Mouse (Mus musculus) embryonic facial prominence, embryonic 14.5 days (tissue): Measurements from ENCODE around the gene Ppp1r9a. TPM values are rescaled to one million over a fixed set of nuclear protein-coding genes. Genes with fewer than 3 reads are reported as not detected.

Source experiments
- ATAC-seq: fragments of 200-750 bp; cut with Nextera tagmentation; 2 replicates; pipeline ENCODE4 v1.8.0; 2017; ENCODE audit warnings: low read depth, moderate number of reproducible peaks, moderate TSS enrichment
- DNase-seq: peaks from one replicate; pipeline ENCODE4 v3.0.0-alpha.2; 2015; ENCODE audit warnings: low spot score
- H3K27ac ChIP-seq: fragments of 300-500 bp; sonication (generic); replicated peaks from 2 replicates; pipeline ENCODE4 v1.5.1; 2014; ENCODE audit warnings: low read depth, mild to moderate bottlenecking, low read length, moderate library complexity
- H3K27me3 ChIP-seq: fragments of 300-500 bp; sonication (generic); replicated peaks from 2 replicates; pipeline ENCODE4 v1.6.1; 2014; ENCODE audit warnings: low read length; ENCODE audit not compliant: control insufficient read depth, insufficient read depth
- H3K36me3 ChIP-seq: fragments of 300-500 bp; sonication (generic); 2 replicates; pipeline ENCODE4 v1.6.1; 2014; ENCODE audit warnings: low read length, mixed read lengths; ENCODE audit not compliant: control insufficient read depth, insufficient read depth
- H3K4me1 ChIP-seq: fragments of 300-500 bp; sonication (generic); 2 replicates; pipeline ENCODE4 v1.6.1; 2014; ENCODE audit warnings: antibody characterized with exemption, low read length; ENCODE audit not compliant: control insufficient read depth, insufficient read depth
- H3K4me2 ChIP-seq: fragments of 300-500 bp; sonication (generic); 2 replicates; pipeline ENCODE4 v1.6.1; 2014; ENCODE audit warnings: low read depth, mild to moderate bottlenecking, low read length, moderate library complexity, mixed read lengths
- H3K4me3 ChIP-seq: fragments of 300-500 bp; sonication (generic); 2 replicates; pipeline ENCODE4 v1.5.1; 2014; ENCODE audit warnings: low read depth, mild to moderate bottlenecking, low read length
- H3K9ac ChIP-seq: fragments of 300-500 bp; sonication (generic); 2 replicates; pipeline ENCODE4 v1.6.1; 2014; ENCODE audit warnings: low read depth, mild to moderate bottlenecking, low read length, moderate library complexity, mixed read lengths
- H3K9me3 ChIP-seq: fragments of 300-500 bp; sonication (generic); 2 replicates; pipeline ENCODE4 v1.6.1; 2016; ENCODE audit warnings: low read length; ENCODE audit not compliant: control insufficient read depth
- WGBS: fragments of 180-500 bp; shearing (Covaris S2); extraction: QIAGEN DNeasy Blood & Tissue Kit; methylation state at CpG from one replicate; pipeline ENCODE4 v1.1.7; 2014; 5-methylcytosine and 5-hydroxymethylcytosine counted together
- polyA plus RNA-seq: library from polyadenylated mRNA; unstranded; fragments of >200 nt; fragmentation: Nextera tagmentation; extraction: Ambion mirVana; gene quantifications from 2 replicates; pipeline ENCODE4 v1.2.1, GENCODE M21; 2014

Ppp1r9a gene
- polyA plus RNA-seq, 1 experiment from 2014 or later: 17.1 TPM

DNA sequence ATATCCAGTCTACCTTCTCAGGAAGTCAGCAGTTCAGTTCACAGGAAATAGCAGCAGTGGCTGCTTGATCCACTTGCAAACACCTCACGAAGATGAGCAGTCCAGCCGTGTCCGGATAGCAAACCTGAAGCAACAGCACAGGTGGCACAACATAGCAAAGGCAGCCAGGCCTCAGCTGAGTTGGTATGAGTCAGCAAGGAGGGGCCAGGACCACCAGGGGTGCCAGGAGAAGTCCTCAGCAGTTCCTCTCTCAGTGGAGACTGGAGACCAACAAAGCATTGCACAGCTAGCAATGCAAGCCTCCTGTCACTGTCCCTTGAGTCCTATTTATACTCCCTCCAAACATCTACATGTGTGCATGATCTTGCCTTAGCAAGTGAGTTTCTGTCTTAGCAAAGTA, 83.0 kb downstream of the Ppp1r9a start:
- H3K27me3 ChIP-seq: no peaks in the 10 kb centered on the region
- H3K9ac ChIP-seq: no peak overlapping the region
- H3K4me3 ChIP-seq: no peak overlapping the region
- H3K9me3 ChIP-seq: no peaks in the 10 kb centered on the region
- no peak for DNase-seq
- H3K4me1 ChIP-seq: no peaks in the 10 kb centered on the region
- 88% methylated on average over 3 of the region's 3 CpGs for WGBS
- no peak for ATAC-seq
- no peak overlapping the region for H3K4me2 ChIP-seq
- H3K36me3 ChIP-seq: no peaks in the 10 kb centered on the region
- H3K27ac ChIP-seq: no peak overlapping the region

DNA sequence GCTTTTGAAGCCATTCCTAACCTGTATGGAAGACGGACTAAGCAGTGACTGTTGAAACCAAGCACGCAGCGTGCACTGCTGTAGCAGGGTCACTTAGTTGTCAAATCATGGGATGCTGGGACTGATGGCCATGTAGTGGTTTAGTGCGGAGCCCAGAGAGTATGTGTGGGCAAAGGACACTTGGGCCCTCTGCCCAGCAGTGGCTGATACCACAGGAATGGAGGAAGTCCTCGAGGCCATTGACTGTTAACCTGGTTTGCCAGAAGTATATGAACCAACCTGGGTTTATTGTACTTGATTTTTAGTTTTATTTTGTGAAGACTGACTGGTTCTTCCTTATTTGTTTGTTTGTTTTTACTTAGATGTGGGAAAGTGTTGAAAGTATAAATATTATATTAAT, 84.4 kb downstream of the Ppp1r9a start:
- no peaks in the 10 kb centered on the region for H3K36me3 ChIP-seq
- H3K4me1 ChIP-seq: no peaks in the 10 kb centered on the region
- H3K9ac ChIP-seq: no peak overlapping the region
- no peak overlapping the region for H3K4me3 ChIP-seq
- H3K27ac ChIP-seq: no peak overlapping the region
- no peaks in the 10 kb centered on the region for H3K9me3 ChIP-seq
- ATAC-seq (no peak), DNase-seq (no peak)
- WGBS: 91% methylated on average over 5 of the region's 5 CpGs
- no peak overlapping the region for H3K4me2 ChIP-seq
- H3K27me3 ChIP-seq: no peaks in the 10 kb centered on the region

DNA sequence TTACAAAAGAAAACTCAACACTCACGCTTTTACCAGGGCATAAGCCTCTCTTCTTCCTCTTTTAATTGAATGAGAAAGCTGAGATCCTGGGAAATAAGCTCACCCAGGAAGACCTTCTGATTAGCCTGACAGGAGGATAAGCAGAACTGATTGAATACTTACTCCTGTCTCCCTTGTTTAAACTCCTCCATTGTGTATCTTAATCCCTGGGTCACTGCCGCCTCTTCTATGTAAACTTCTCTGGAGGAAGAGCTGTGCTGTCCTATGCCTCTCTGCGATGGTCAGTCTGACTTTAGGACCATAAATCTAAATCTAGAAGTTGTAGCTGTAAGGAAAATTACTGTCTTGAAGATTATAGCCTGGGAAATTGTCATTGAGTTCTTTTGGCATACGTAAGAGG, 86.0 kb downstream of the Ppp1r9a start:
- no peak for ATAC-seq
- WGBS: 67% methylated on average over 4 of the region's 4 CpGs

GRCm38 (mm10) chr6:4992308-4992707, 89.6 kb downstream of the Ppp1r9a start:
- peaks cover 23% of the 10 kb centered on the region for H3K4me1 ChIP-seq
- 96% methylated on average over 9 of the region's 9 CpGs for WGBS
- H3K4me2 ChIP-seq: no peak overlapping the region
- H3K9me3 ChIP-seq: no peaks in the 10 kb centered on the region
- H3K27me3 ChIP-seq: no peaks in the 10 kb centered on the region
- DNase-seq (no peak), ATAC-seq (no peak)
- H3K4me3 ChIP-seq: no peak overlapping the region
- H3K36me3 ChIP-seq: no peaks in the 10 kb centered on the region
- H3K27ac ChIP-seq: no peak overlapping the region
- H3K9ac ChIP-seq: no peak overlapping the region

More for the DNA sequence above, 86.0 kb downstream of the Ppp1r9a start:
- Histone ChIP-seq H3K9ac (no peak overlapping the region), H3K36me3 (no peaks in the 10 kb centered on the region), H3K4me3 (no peak overlapping the region), H3K4me2 (no peak overlapping the region), H3K4me1 (peaks cover 8% of the 10 kb centered on the region), H3K27me3 (no peaks in the 10 kb centered on the region), H3K27ac (no peak overlapping the region), H3K9me3 (no peaks in the 10 kb centered on the region)
- no peak for DNase-seq

DNA sequence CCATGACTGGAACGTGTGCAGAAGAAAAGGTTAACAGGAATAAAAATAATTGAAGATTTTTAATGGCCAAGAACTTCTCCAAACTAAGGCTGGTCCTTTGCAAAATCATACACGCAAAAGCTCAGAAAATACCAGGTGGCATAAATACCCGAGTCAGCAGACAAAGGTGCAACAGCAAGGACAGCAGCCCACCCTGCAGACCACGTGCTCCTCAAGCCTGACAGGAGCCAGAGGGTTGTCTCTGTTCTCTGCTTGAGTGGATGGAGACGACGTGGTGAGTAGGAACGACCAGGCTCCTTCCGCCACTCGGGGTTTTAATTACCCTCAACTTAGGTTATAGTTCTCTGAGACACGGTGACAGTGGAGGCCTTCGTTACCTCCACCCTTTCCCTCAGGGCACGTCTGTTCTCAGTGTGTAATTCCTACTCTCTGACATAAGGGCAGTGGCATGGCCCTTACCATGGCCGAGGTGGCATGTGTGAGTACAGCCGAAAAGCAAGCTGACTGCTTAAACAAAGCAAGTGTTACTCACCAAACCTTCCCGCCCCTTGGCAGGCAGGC, 91.0 kb downstream of the Ppp1r9a start:
- Histone ChIP-seq H3K27ac (peak overlapping the region; percentile 73), H3K27me3 (no peaks in the 10 kb centered on the region), H3K9ac (no peak overlapping the region), H3K4me1 (peaks cover 23% of the 10 kb centered on the region), H3K36me3 (no peaks in the 10 kb centered on the region), H3K9me3 (no peaks in the 10 kb centered on the region), H3K4me2 (peak overlapping the region; percentile 42), H3K4me3 (peak overlapping the region; percentile 14)
- 20% methylated on average over 15 of the region's 15 CpGs for WGBS
- DNase-seq (no peak), ATAC-seq (peak; percentile 6)

GRCm38 (mm10) chr6:4994161-4994919, 91.6 kb downstream of the Ppp1r9a start:
- Histone ChIP-seq H3K9ac (no peak overlapping the region), H3K27me3 (no peaks in the 10 kb centered on the region), H3K4me3 (peak overlapping the region; percentile 14), H3K27ac (peak overlapping the region; percentile 73), H3K36me3 (no peaks in the 10 kb centered on the region), H3K4me1 (peaks cover 27% of the 10 kb centered on the region), H3K4me2 (peak overlapping the region; percentile 42), H3K9me3 (no peaks in the 10 kb centered on the region)
- ATAC-seq (peak; percentile 95), DNase-seq (peak; percentile 96)
- 9% methylated on average over 14 of the region's 14 CpGs for WGBS

DNA sequence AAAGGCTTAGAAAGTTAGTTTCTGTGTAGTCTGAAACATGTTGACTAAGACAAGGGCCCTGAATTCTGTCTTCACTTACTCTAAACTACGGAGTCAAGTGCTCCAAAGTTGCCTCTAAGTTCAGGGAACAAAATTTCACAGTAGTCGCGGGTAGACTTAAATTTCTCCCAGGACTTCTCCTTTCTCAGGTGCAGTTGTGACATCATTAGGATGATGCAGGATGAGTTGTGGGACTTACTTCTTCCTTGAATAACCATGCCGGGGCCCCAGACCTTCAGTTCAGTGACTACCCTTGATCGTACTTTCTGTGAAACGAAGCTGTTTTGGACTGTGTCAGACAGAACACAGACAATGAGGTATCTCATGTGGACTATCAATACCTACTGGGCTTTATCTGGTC, 94.9 kb downstream of the Ppp1r9a start:
- no peak overlapping the region for H3K9ac ChIP-seq
- WGBS: 93% methylated on average over 6 of the region's 6 CpGs
- DNase-seq: no peak
- peaks cover 23% of the 10 kb centered on the region for H3K4me1 ChIP-seq
- H3K36me3 ChIP-seq: no peaks in the 10 kb centered on the region
- no peaks in the 10 kb centered on the region for H3K9me3 ChIP-seq
- no peaks in the 10 kb centered on the region for H3K27me3 ChIP-seq
- no peak for ATAC-seq
- no peak overlapping the region for H3K4me3 ChIP-seq
- H3K27ac ChIP-seq: no peak overlapping the region
- H3K4me2 ChIP-seq: no peak overlapping the region

- 37% methylated on average over 4 of the region's 4 CpGs for WGBS
- H3K4me1 ChIP-seq: peaks cover 16% of the 10 kb centered on the region
- H3K27me3 ChIP-seq: no peaks in the 10 kb centered on the region
- no peak overlapping the region for H3K4me2 ChIP-seq
- ATAC-seq: no peak
- no peaks in the 10 kb centered on the region for H3K36me3 ChIP-seq
- no peak overlapping the region for H3K4me3 ChIP-seq
- H3K27ac ChIP-seq: peak overlapping the region; percentile 44; the same call in 1 of the 2 replicates
- H3K9ac ChIP-seq: no peak overlapping the region
- H3K9me3 ChIP-seq: no peaks in the 10 kb centered on the region
- peak; percentile 80 for DNase-seq
Observed at GRCm38 (mm10) chr6:4998929-4999328, 96.2 kb downstream of the Ppp1r9a start.

GRCm38 (mm10) chr6:5000788-5001187, 98.1 kb downstream of the Ppp1r9a start:
- no peak overlapping the region for H3K4me2 ChIP-seq
- H3K4me3 ChIP-seq: no peak overlapping the region
- no peaks in the 10 kb centered on the region for H3K9me3 ChIP-seq
- no peaks in the 10 kb centered on the region for H3K27me3 ChIP-seq
- H3K36me3 ChIP-seq: no peaks in the 10 kb centered on the region
- H3K27ac ChIP-seq: no peak overlapping the region
- H3K9ac ChIP-seq: no peak overlapping the region
- H3K4me1 ChIP-seq: peaks cover 4% of the 10 kb centered on the region; the same call in 1 of the 2 replicates
- ATAC-seq (no peak), DNase-seq (no peak)
- WGBS: 76% methylated on average over 8 of the region's 8 CpGs
